Mouse (Mus musculus): ENCODE results near the gene Spic.
"Not testable (repeated sequence)": the region's sequence is repeated elsewhere in the genome, so short reads cannot be mapped to it uniquely, and the experiment has no call there.

The Spic gene

DNA sequence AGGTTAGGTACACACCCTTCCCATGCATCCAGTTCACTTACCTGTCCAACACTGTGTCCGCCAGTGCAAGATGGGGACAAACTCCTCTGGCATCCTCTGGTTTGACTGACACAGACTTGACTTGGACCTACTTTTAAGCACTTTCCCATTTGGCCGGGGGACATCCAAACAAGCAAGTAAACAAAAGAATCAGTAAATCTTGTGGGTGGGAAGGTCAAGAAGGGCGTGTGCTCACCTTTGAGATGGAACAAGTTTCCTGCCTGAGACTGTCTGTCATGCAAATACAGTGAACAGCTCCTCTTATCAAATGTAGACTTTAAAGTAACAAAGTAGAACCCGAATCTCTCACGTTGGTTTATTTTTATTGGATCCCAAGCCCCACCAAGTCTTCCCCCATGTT, at the start of gene Spic:
Spic (minus strand) TSS at position 91 of the 400 bp plus-strand sequence.
- no peak for DNase-seq

GRCm38 (mm10) chr10:88732309-88732622, 47.5 kb upstream of the Spic start:
- no peak for DNase-seq

DNA sequence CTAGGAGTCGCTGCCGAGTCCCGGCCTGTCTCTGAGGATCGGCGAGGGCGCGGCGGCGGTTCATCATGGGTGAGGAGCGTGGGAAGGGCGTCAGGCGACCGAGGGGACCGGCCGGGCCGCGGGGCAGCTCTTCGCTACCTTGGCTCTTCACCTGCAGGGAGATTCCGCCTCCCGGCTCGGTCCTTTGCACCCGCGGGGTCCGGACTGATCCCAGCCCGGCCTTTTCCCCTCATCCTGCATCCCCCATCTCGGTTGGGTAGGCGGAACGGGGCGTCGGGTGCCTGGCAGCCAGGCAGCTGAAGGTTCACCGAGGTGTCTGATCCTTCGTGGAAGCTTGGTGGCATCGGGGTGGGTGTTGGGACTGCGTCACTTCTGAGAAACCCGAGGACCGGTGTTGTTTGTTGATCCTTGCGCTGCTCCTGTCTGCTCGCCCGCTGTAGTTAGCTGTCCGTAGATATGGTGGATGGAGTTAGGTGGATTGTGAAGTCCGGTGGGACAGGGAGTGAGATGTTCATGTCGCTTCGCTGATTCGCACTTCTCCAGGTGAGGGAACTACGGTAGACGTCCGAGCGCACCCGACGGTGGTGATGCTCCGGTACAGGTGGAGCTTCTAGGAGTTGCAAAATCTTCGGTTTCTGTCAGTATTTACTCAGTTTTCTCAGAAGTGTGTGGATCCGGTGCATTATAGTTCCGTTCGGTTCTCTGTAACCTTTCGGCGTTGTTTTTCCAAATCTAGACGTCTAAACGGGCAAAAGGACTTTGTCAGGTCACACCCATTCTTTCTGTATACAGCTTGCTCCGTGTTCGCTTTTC, 46.9 kb upstream of the Spic start:
- DNase-seq: no peak

DNA sequence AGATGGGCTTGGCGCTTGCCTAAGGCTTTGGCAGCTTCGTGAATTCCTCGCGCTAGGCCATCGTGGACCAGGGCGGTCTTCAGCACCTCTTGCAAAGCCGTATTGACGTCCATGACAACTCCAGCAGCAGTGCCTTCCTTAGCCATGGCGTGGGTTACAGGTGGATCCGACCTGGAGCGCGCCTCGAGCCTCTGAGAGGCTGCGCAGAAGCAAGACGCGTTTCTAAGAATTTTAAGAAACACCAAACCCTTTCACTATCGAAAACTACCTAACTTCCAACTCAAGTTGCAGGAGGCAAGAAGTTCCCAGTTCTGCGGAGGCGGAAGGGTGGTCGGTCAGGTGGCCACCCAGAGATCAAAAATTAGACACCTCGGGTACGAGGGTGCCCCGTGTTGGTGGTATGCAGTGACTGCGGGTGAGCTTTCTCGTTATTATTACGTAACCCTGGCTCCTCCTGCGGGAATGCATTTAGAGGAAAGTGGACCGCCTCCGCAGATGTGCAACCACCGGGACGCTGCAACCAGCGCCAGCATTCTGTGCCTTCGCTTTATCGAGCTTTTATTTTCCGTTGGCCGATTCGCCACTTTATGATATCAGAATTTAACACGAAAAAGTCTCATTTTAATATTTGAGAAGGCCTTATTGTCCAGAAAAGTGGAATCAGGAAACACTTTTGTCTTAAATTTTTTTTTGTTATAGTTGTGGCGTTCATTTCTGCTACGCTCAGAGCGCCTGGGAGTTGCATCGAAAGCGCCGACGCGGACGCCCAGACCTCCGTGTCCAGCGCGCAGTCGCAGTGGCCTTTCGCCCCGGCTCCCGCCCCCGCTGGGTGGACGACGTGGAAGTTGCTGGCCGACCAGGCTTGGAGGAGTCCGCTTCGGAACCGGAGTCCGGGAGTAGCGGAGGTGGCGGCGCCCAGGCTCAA, 46.0 kb upstream of the Spic start, which contains the start of gene Arl1:
Arl1 (plus strand) TSS at position 288 of the 925 bp plus-strand sequence.
- peak; percentile 96 for DNase-seq

DNA sequence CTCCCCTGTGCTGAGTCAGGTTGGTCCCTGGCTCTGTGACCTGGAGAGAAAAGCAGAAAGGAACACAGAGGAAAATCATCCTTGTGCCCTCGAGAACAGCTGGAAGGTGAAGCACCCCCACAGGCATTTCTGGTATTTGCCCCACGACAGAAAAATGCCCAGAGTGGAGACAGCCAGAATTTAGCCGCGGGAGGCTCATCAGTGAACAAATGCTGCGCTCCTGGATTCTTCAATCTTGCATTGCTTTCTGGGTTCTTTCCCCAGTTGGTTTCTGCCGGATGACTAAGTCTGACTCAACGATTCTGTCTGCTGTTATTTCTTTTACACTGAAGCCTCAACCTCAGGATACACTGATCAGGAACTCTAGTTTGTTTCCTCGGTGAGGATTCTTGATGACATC, 43.4 kb upstream of the Spic start:
- no peak for DNase-seq

DNA sequence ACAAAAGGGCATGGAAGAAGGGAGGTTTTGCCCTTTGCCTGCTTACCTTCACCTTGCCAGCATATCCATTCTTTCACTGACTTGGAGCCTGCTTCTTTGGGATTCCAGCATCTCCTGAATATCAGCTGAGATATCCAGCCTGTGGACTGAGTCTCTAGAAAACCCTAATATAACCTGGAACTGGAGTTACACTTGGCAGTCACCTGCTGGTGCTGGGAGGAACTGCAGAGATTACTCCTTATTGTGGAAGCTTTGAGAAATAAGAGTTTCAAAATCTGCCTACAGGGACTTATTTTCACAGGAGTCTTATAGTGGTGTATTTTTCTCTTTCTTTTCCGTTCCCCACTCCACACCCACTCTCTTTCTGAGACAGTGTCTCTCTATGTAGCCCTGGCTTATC, 42.3 kb upstream of the Spic start:
- peak; percentile 62 for DNase-seq

DNA sequence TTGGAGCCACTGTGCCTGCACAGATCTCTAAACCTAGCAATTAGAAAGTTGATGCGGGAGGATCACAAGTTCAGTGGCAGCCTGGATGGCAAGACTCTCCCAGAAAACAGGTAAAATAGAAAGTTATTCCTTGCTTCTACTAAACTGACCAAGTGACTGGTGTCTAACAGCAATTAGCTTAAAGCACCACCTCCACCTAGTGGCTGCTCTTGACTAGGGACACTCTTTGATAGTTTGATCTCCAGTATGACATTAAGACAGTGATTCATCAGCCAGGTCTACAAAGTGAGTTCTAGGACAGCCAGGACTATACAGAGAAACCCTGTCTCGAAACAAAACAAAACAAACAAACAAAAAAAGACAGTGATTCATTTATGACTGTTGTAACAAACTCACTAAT, 40.5 kb upstream of the Spic start:
- peak; percentile 31 for DNase-seq

- DNase-seq: no peak
These were observed 34.8 kb upstream of the Spic start for GRCm38 (mm10) chr10:88719618-88720017.

DNA sequence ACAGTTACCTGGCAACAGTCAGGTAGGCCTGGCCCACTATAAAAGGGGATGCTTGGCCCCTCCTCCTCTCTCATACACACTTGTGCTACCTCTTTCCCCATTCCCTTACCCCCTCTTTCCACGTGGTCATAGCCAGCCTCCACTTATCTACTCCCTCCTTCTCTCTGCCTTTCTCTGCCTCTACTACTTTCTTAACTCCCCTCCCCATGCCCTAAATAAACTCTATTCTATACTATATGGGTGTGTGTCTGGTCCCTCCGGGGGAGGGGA, 32.9 kb upstream of the Spic start:
- no peak for DNase-seq

DNA sequence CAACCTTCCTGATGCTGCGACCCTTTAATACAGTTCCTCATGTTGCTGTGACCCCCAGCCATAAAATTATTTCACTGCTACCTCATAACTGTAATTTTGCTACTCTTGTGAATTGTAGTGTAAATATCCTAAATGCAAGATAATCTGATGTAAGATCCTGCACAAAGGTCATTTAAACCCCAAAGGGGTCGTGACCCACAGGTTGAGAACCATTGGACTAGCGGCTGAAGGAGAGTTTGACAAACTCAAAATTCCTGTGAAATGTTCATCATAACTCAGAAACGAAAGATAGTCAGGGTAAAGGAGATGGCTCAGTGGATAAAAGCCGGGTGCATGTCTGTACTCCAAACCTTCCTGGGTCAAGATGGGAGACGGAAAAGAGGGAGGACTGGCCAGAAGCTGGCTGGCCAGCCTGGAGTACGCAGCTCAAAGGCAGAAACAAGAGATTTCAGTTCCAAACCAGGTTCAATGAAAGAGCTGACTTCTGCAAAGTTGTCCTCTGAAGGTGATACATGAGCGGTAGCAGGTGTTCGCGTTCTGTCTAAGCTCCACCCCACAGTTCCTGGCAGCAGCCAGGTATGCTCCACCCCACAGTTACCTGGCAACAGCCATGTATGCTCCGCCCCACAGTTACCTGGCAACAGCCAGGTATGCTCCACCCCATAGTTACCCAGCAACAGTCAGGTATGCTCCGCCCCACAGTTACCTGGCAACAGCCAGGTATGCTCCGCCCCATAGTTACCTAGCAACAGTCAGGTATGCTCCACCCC, 32.4 kb upstream of the Spic start:
- no peak for DNase-seq

- no peak for DNase-seq
These were observed 30.8 kb upstream of the Spic start for GRCm38 (mm10) chr10:88715621-88716020.

DNA sequence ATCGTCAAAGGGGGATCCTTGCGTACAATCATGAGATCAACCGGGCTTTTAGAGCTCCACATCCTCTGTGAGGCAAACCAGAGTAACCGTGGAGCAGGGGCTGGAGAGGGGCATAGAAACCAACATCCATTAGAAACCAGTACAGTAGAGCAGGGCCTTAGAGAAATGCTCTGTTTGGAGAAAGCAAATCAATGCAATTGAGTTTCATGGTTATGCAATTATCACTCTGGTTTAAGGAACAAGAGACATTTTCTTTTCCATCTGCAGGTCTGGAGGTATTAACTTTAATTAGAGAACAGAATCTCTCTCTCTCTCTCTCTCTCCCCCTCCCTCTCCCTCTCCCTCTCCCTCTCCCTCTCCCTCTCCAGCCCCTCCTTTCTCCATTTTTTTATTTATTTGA, 29.9 kb upstream of the Spic start:
- no peak for DNase-seq

DNA sequence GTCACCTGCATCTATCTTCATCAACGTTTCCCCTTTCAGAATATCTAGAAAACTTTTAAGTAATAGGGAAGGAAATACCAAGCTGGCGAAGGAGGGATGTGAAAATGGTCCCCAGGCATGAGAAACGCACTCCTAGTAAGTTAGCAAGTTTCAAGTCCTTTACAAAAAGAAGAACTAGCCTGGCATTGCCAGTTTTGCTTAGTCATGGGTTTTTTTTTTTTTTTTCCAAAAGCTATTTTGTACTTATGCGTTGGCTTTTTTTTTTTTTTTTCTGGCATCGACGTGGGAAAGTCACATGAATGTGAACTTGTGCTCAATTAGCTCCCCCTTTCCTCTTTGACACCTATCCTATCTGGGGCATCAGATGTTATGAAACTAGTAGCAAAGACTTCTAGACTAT, 27.5 kb upstream of the Spic start:
- DNase-seq: no peak

DNA sequence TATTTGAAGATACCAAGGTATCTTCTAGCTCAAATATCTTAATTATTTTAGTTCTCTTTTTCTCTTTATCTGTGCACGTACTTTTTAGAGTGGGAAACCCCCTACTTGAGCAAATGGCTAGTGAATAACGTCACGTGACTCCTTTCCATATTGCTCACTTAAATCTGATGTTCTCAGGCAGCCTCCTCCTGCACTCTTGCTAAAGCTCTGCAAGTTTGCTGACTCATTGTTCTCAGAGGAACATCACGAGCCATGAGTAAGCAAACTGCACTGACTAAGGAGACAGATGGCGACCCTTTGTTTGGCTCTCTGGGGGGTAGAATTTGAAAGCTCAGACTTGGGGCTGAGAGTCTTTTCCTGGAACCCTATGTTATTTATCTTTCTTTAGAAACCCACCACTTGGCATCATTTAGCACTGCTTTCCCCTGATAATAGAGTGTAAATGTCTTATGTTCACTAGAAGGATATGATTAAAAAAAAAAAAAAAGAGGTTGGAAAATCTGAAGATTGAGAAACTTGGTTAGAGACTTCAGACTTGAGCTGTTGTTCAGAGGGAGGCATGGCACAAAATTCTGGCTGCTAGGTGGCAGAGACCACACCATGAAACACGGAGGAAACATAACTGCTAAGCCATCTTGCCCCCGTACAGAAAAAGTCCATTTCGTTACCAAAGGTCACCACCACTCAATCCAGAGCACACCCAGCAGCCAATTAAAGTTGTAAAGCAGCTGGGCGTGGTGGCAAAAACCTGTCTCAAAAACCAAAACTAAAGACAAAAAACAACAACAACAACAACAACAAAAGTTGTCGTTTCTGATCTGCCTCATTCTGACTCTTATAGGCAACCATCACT, 24.1 kb upstream of the Spic start:
- DNase-seq: peak; percentile 58

DNA sequence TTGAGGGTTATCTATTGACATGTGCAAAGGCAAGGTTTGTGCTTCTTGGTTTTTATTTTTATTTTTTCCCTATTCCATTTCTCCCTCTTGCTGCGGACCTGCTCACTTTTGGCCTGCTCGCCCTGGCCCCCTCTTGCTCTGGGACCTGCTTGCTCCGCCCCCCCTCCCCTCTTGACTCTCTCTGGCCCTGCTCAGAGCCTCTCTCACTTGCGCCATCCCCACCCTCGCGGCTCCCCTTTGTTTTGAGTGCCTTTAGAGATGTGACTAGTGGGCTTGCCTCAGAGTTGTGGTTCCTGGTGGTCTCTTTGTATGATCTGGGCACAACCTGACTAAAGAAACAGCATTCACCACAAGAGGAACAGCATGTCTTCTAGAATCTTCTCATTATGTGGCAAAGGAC, 16.1 kb upstream of the Spic start:
- no peak for DNase-seq

GRCm38 (mm10) chr10:88682904-88683563, 1.8 kb downstream of the Spic start:
- no peak for DNase-seq

- no peak for DNase-seq
These were observed 12.0 kb downstream of the Spic start for GRCm38 (mm10) chr10:88672825-88673224.

GRCm38 (mm10) chr10:88672123-88672522, 12.7 kb downstream of the Spic start:
- no peak for DNase-seq

- peak; percentile 16 for DNase-seq
These were observed 15.1 kb downstream of the Spic start for GRCm38 (mm10) chr10:88669719-88670118.

GRCm38 (mm10) chr10:88663856-88664255, 21.0 kb downstream of the Spic start:
- DNase-seq: not testable (repeated sequence)

GRCm38 (mm10) chr10:88658918-88659317, 25.9 kb downstream of the Spic start:
- no peak for DNase-seq

- DNase-seq: no peak
These were observed 39.4 kb downstream of the Spic start for GRCm38 (mm10) chr10:88645448-88645847.

Data from retina, postnatal 1 day (tissue).